Mouse (Mus musculus) activated CD4-positive, CD25-positive, alpha-beta regulatory T cell, adult 9 weeks (primary cell): ENCODE results near the gene Nsun6. TPM values are rescaled to one million over a fixed set of nuclear protein-coding genes. Genes with fewer than 3 reads are reported as not detected.

Experiments
- polyA plus RNA-seq: library from polyadenylated mRNA; unstranded; fragments of 100-300 nt; shearing (Covaris generic); gene quantifications from one replicate; pipeline ENCODE4 v1.2.1, GENCODE M21; 2017

Nsun6 gene
- polyA plus RNA-seq = 21.2 TPM

GRCm38 (mm10) chr2:15054945-15055637 lies at the start of gene Nsun6:
Gene Nsun6 (minus strand): TSS chr2:15055069.

GRCm38 (mm10) chr2:15049117-15049873 lies 5.6 kb downstream of the Nsun6 start, which contains the start of gene Arl5b:
Gene Arl5b (plus strand): TSS chr2:15049395.

Other genes with a start within 250 kb of the Nsun6 start
- 14.6 TPM for gene Arl5b, start 5.7 kb downstream of the Nsun6 start, polyA plus RNA-seq